Mouse (Mus musculus) monocyte, adult 5-6 weeks (primary cell): ENCODE measurements around the gene Ctcfl. TPM values are rescaled to one million over a fixed set of nuclear protein-coding genes. Genes with fewer than 3 reads are reported as not detected.

Experiments
- ATAC-seq: fragments of 153-309, 156-312 bp; replicated peaks from 2 replicates; pipeline ENCODE4 v1.8.0; 2017; ENCODE audit warnings: mild to moderate bottlenecking; ENCODE audit not compliant: low TSS enrichment, insufficient number of reproducible peaks, severe bottlenecking, poor library complexity, low FRiP score
- total RNA-seq: library from RNA; stranded (forward); fragments of 200-1000, 200-491, 200-594 nt; gene quantifications from 3 replicates; pipeline ENCODE4 v1.2.3, GENCODE M21; 2017

The Ctcfl gene
- total RNA-seq, 1 experiment from 2014 or later, result not detected

DNA sequence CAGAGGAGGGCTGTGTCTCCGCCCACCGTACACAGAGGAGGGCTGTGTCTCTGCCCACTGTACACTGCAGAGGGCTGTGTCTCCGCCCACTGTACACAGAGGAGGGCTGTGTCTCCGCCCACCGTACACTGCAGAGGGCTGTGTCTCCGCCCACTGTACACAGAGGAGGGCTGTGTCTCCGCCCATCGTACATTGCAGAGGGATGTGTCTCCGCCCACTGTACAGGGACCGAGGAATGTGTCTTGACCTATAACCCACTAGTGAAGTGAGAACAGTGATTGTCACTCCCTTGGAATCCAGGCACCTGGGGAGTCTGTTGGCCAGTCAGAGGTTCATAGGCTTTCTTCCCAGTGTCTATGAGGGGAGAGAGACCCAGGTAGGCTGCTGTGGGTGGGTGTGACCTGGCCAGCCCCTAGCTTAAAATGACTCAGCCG is 62.4 kb downstream of the Ctcfl start:
- no peak for ATAC-seq

GRCm38 (mm10) chr2:173056303-173056881 is 62.9 kb downstream of the Ctcfl start:
- ATAC-seq, result no peak

- ATAC-seq, result no peak
These were observed 65.5 kb downstream of the Ctcfl start for GRCm38 (mm10) chr2:173053846-173054245.

DNA sequence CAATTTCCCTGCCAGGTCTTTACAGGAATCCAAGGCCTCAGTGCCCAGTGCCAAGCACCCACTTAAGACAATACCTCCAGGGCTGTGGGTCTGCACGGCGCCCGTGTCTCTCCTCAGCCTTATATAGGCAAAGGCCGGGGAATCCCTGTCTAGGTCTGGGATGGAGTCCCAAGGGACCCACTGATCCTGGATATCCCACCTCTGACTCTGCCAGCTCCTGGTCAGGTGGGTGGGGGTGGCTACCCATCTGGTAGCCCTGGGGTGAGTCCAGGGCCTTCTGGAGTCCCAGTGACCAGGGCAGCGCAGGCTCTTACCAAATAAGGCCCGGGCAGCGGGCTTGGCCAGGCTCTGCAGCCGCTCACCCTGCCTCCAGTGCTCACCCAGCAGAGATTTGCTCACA is 66.4 kb downstream of the Ctcfl start:
- ATAC-seq, result no peak

DNA sequence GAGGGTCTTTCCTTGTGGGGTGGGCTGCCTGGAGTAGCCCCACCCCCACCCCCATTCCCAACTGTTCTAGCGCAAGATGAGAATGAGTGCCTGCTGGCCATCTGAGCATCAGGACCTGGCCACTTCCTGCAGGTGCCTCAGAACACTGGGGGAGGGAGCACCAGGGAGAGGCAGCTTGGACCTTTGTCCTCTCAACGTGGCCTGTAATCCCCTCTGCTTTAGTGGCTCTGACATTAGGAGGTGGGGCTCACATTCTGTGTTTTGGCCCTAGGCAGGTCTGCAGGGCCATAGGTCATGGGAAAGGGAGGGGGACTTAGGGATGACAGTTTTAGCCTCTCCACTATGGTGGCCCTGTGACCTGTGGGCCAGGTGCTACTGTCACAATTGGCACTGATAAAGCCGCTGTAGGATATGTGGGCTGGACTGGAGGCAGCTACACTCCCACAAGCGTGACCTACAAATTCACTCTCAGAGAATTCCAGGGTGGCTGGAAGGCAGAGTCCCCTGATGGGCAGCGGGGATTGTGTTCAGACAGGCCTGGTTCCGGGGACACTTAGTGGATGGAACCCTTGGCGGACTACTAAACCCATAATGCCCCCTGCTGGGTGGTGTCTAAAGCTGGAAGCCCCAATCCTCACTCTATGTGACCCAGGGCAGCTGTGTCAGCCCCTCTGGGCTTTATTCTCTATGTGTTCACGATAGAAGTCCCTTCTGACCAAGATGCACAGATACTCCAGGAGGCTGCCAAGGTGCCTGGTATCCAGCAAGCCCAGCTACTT is 68.5 kb downstream of the Ctcfl start:
- ATAC-seq, result no peak

DNA sequence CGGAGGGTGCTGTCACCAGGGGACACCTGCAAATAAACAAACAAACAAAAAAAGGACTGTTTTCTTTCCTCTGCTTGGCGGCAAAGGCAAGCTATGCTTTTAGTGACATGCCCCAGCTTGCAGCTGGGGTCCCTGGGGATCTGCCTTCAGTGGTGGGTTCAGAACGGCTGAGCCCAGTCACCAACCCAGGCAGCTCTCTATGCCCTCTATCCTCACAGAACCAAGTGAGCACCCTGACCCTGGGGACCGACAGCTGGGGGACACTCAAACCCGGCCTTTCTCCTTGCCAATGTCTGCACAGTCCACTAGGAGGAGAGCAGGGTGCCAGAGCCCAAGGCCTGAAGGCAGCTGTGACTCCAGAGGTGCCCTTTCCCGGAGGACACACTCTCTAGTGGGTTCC is 69.5 kb downstream of the Ctcfl start:
- no peak for ATAC-seq

DNA sequence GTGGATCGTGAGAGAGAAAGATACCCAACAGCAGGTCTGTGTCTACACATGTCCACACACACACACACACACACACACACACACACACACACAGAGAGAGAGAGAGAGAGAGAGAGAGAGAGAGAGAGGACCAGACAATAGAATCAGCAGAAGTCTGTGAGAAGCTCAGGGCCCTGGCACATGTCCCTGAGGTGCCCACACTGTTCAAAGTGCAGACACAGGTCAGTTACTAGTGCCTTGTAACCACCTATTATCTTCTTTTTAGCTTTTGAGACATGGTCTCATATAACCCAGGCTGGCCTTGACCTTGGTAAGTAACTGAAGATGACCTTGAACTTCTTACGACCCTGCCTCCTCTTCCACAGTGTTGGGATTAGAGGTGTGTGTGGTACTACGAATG is 70.1 kb downstream of the Ctcfl start:
- no peak for ATAC-seq

DNA sequence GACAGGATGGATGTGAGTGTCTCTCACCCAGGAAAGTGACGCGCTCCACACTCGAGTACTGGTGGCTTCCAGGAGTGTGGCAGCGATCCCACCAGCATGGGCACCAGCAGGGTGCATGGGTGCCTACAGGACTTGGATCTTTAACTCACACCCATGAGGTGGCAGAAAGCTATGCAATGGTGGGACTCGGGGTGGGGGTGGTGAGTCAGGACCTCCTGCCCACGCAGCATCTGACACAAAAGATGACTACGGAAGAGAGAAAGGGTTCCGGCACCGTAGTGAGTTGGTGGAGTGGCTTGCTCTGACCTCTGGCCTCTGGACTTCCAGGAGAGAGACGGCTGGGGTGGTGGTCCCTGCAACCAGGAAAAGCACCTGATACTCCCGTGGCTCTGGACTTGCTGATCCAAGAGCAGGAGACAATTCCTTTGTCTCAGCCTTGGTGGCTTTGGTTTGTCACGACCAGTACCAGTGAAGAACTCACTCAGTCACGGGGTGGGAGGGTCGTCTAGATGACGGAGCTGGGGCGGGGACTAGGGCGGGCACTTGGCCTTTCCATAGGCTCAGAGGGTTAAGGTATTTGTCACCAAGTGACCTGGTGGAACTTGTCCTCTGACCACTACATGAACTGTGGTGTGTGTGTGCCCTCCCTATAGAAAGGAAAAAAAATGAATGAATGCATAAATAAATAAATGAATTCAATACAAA is 71.1 kb downstream of the Ctcfl start:
- ATAC-seq, result no peak

DNA sequence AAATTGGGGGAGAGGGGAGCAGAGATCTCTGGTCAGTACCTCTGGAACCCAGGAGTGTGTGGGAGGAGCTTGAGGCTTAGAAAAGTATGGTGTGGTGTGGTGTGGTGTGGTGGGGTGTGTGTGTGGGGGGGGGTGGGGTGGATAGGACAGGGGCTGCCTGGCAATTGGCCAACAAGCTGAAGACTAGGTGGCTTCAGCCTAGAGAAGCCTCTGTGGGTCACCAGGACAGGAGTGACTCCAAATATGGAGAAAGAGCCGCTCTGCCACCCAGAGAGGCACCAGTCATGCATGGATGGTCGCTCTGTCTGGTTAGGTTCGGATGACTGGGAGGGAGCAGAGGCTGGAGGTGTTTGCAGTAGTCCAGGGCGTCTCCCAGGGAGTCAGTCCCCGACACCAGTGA is 71.9 kb downstream of the Ctcfl start:
- no peak for ATAC-seq

- ATAC-seq, result peak; percentile 75
These were observed 72.6 kb downstream of the Ctcfl start for GRCm38 (mm10) chr2:173046582-173047297.

- no peak for ATAC-seq
These were observed 74.9 kb downstream of the Ctcfl start for GRCm38 (mm10) chr2:173044198-173044970.

Other genes starting within 250 kb of the Ctcfl start
- 0.19 to 0.38 TPM in 2 of 3 replicates, not detected in the other for gene Bmp7, start 179.2 kb downstream of the Ctcfl start, total RNA-seq
- 2.6 to 8.5 TPM (median 7.4 TPM) in 3 replicates for gene Spo11, start 141.8 kb downstream of the Ctcfl start, total RNA-seq
- 40.0 to 48.7 TPM (median 46.6 TPM) in 3 replicates for gene Rae1, start 119.4 kb downstream of the Ctcfl start, total RNA-seq
- gene Rbm38, start 99.0 kb downstream of the Ctcfl start, total RNA-seq, result 37.6 to 41.8 TPM (median 37.7 TPM) in 3 replicates
- not detected in 3 replicates for gene Pck1, start 33.5 kb upstream of the Ctcfl start, total RNA-seq
- 74.4 to 86.1 TPM (median 81.1 TPM) in 3 replicates for gene Zbp1, start 99.4 kb upstream of the Ctcfl start, total RNA-seq
- gene Pmepa1, start 157.0 kb upstream of the Ctcfl start, total RNA-seq, result 0.29 to 0.39 TPM in 2 of 3 replicates, not detected in the other